Mouse (Mus musculus): ENCODE measurements around the gene Usp19. TPM values are rescaled to one million over a fixed set of nuclear protein-coding genes. Genes with fewer than 3 reads are reported as not detected.

Gene Usp19
- polyA plus RNA-seq, 1 experiment from 2014 or later = 37.1 TPM

GRCm38 (mm10) chr9:108499231-108499630 is 8.8 kb downstream of the Usp19 start:
- Histone ChIP-seq H3K4me3 (ENCODE audit: low read depth, low read length) (no peak overlapping the region), H3K27ac (ENCODE audit: low read length) (no peak overlapping the region), H3K4me2 (replicated peaks; ENCODE audit: low read depth, low read length) (no peak overlapping the region), H3K27me3 (replicated peaks; ENCODE audit: insufficient read depth, low read length) (no peaks in the 10 kb centered on the region), H3K4me1 (ENCODE audit: insufficient read depth, low read depth, low read length) (no peaks in the 10 kb centered on the region), H3K36me3 (ENCODE audit: insufficient read depth, low read length) (peaks cover 69% of the 10 kb centered on the region), H3K9ac (replicated peaks; ENCODE audit: low read depth) (no peak overlapping the region), H3K9me3 (ENCODE audit: low read length) (no peaks in the 10 kb centered on the region)
- no peak for TF ChIP-seq CTCF (IDR thresholded peaks at IDR 0.05)
- no peak for TF ChIP-seq EP300 (IDR thresholded peaks at IDR 0.05)
- DNase-seq (ENCODE audit: low spot score) = no peak
- no peak for ATAC-seq
- 89% methylated on average over 7 of the region's 7 CpGs for WGBS

GRCm38 (mm10) chr9:108499943-108500342 is 9.5 kb downstream of the Usp19 start:
- TF ChIP-seq CTCF (IDR thresholded peaks at IDR 0.05) (no peak), EP300 (IDR thresholded peaks at IDR 0.05) (no peak)
- 95% methylated on average over 15 of the region's 15 CpGs for WGBS
- H3K4me3 ChIP-seq (ENCODE audit: low read depth, low read length) = no peak overlapping the region
- no peak overlapping the region for H3K9ac ChIP-seq (replicated peaks; ENCODE audit: low read depth)
- no peak for DNase-seq (ENCODE audit: low spot score)
- H3K9me3 ChIP-seq (ENCODE audit: low read length) = no peaks in the 10 kb centered on the region
- H3K36me3 ChIP-seq (ENCODE audit: insufficient read depth, low read length) = peaks cover 62% of the 10 kb centered on the region
- no peak overlapping the region for H3K4me2 ChIP-seq (replicated peaks; ENCODE audit: low read depth, low read length)
- no peaks in the 10 kb centered on the region for H3K27me3 ChIP-seq (replicated peaks; ENCODE audit: insufficient read depth, low read length)
- no peak for ATAC-seq
- no peaks in the 10 kb centered on the region for H3K4me1 ChIP-seq (ENCODE audit: insufficient read depth, low read depth, low read length)
- H3K27ac ChIP-seq (ENCODE audit: low read length) = no peak overlapping the region

GRCm38 (mm10) chr9:108506901-108507300 is 16.5 kb downstream of the Usp19 start:
- Histone ChIP-seq H3K4me3 (ENCODE audit: low read depth, low read length) (peak overlapping the region; percentile 58; the same call in 1 of the 2 replicates), H3K27ac (ENCODE audit: low read length) (peak overlapping the region; percentile 93; the same call in 1 of the 2 replicates), H3K36me3 (ENCODE audit: insufficient read depth, low read length) (peaks cover 1% of the 10 kb centered on the region; the same call in 1 of the 2 replicates), H3K27me3 (replicated peaks; ENCODE audit: insufficient read depth, low read length) (no peaks in the 10 kb centered on the region), H3K9me3 (ENCODE audit: low read length) (no peaks in the 10 kb centered on the region), H3K9ac (replicated peaks; ENCODE audit: low read depth) (no peak overlapping the region), H3K4me1 (ENCODE audit: insufficient read depth, low read depth, low read length) (peaks cover 7% of the 10 kb centered on the region; the same call in 1 of the 2 replicates), H3K4me2 (replicated peaks; ENCODE audit: low read depth, low read length) (peak overlapping the region; percentile 77; the same call in 1 of the 2 replicates)
- TF ChIP-seq CTCF (IDR thresholded peaks at IDR 0.05) = no peak
- no peak for TF ChIP-seq EP300 (IDR thresholded peaks at IDR 0.05)
- DNase-seq (ENCODE audit: low spot score) (no peak), ATAC-seq (no peak)
- WGBS = 85% methylated on average over 7 of the region's 7 CpGs

GRCm38 (mm10) chr9:108507619-108508434 is 17.4 kb downstream of the Usp19 start, which contains the start of gene Qars:
Gene Qars (plus strand): TSS chr9:108507706.
- TF ChIP-seq CTCF (IDR thresholded peaks at IDR 0.05) = no peak
- no peak for TF ChIP-seq EP300 (IDR thresholded peaks at IDR 0.05)
- ATAC-seq = peak; percentile 98
- under 1% methylated on average over 37 of the region's 37 CpGs for WGBS

GRCm38 (mm10) chr9:108508776-108509175 is 18.4 kb downstream of the Usp19 start:
- no peaks in the 10 kb centered on the region for H3K9me3 ChIP-seq (ENCODE audit: low read length)
- H3K27ac ChIP-seq (ENCODE audit: low read length) = peak overlapping the region; percentile 93; the same call in 1 of the 2 replicates
- 82% methylated on average over 7 of the region's 7 CpGs for WGBS
- no peak for TF ChIP-seq EP300 (IDR thresholded peaks at IDR 0.05)
- no peak for TF ChIP-seq CTCF (IDR thresholded peaks at IDR 0.05)
- peaks cover 12% of the 10 kb centered on the region; the same call in 1 of the 2 replicates for H3K36me3 ChIP-seq (ENCODE audit: insufficient read depth, low read length)
- H3K4me3 ChIP-seq (ENCODE audit: low read depth, low read length) = peak overlapping the region; percentile 58; the same call in 1 of the 2 replicates
- no peak for DNase-seq (ENCODE audit: low spot score)
- peak overlapping the region; percentile 91; the same call in 1 of the 2 replicates for H3K9ac ChIP-seq (replicated peaks; ENCODE audit: low read depth)
- no peaks in the 10 kb centered on the region for H3K27me3 ChIP-seq (replicated peaks; ENCODE audit: insufficient read depth, low read length)
- peaks cover 7% of the 10 kb centered on the region; the same call in 1 of the 2 replicates for H3K4me1 ChIP-seq (ENCODE audit: insufficient read depth, low read depth, low read length)
- H3K4me2 ChIP-seq (replicated peaks; ENCODE audit: low read depth, low read length) = peak overlapping the region; percentile 77
- ATAC-seq = no peak

More at GRCm38 (mm10) chr9:108507619-108508434, 17.4 kb downstream of the Usp19 start, which contains the start of gene Qars:
- Histone ChIP-seq H3K4me3 (ENCODE audit: low read depth, low read length) (peak within 1 kb of the TSS; percentile 58), H3K4me1 (ENCODE audit: insufficient read depth, low read depth, low read length) (peaks cover 7% of the 10 kb centered on the region; the same call in 1 of the 2 replicates), H3K27ac (ENCODE audit: low read length) (peak within 1 kb of the TSS; percentile 93), H3K27me3 (replicated peaks; ENCODE audit: insufficient read depth, low read length) (no peaks in the 10 kb centered on the region), H3K9ac (replicated peaks; ENCODE audit: low read depth) (peak within 1 kb of the TSS; percentile 91), H3K9me3 (ENCODE audit: low read length) (no peaks in the 10 kb centered on the region), H3K4me2 (replicated peaks; ENCODE audit: low read depth, low read length) (peak within 1 kb of the TSS; percentile 77), H3K36me3 (ENCODE audit: insufficient read depth, low read length) (peaks cover 8% of the 10 kb centered on the region)
- peak; percentile 99 for DNase-seq (ENCODE audit: low spot score)

All from lung, postnatal 0 days (tissue).